9 mouse cellular contexts compared by ENCODE assay signal in the genomic region with DNA sequence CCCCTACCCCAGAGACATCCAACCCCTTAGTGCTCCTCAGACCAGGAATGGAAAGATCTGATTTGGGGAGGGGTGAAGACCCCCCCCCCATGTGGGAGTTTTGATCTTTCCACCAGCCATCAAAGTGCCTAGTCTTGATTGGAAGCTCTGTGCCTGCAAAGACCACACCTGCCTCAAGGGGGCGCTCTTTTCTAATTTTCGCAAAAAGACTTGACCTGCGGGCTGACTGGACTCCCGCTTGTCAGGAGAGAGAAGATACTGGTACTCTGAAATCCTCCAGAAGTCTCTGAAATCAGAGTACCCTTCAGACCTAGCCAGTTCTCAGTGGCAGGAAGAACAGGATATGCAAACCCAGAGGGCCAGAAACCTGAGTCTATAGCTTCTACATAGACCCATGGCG. TPM values are rescaled to one million over a fixed set of nuclear protein-coding genes. Genes with fewer than 3 reads are reported as not detected.
DNase-seq lines count a peak whose midpoint lies in the region; ATAC-seq and TF ChIP-seq lines count a peak whose summit lies in the region.
"Had no signal": no experiment of that assay in that cellular context is flagged by ENCODE, and none has a peak within 500 bp of the region (broad histone marks: within the 10 kb centered on the region; RNA-seq: fewer than 3 reads in every experiment).

No protein-coding gene starts in this region.

- H3K4me2 ChIP-seq in hindbrain, postnatal 0 days (ENCODE audit: low read depth, low read length), result no peak overlapping the region

- whole genome bisulfite sequencing in bone marrow, adult 2 months, result 17% methylated on average over 5 of the region's 5 CpGs
- 4% methylated on average over 5 of the region's 5 CpGs for WGBS in forebrain, embryonic 10.5 days
- WGBS in hindbrain, postnatal 0 days, result 20% methylated on average over 5 of the region's 5 CpGs

- no peak overlapping the region for H3K9ac ChIP-seq in hindbrain, postnatal 0 days (replicated peaks; ENCODE audit: low read length)

- TF ChIP-seq CTCF in bone marrow, adult 2 months (IDR thresholded peaks at IDR 0.05; ENCODE audit: control insufficient read depth, insufficient read depth, low read length), result peak; percentile 61; the same call in 1 of the 2 replicates
- TF ChIP-seq CTCF in hindbrain, postnatal 0 days (IDR thresholded peaks at IDR 0.05; ENCODE audit: low read depth), result peak; percentile 72

- no peak for ATAC-seq in hindbrain, postnatal 0 days

- H3K36me3 ChIP-seq in forebrain, embryonic 10.5 days (replicated peaks), result no peaks in the 10 kb centered on the region
- H3K36me3 ChIP-seq in hindbrain, postnatal 0 days (ENCODE audit: insufficient read depth, low read length), result no peaks in the 10 kb centered on the region

- TF ChIP-seq POLR2A in bone marrow, adult 2 months (IDR thresholded peaks at IDR 0.05; ENCODE audit: borderline replicate concordance, control insufficient read depth, low read depth, low read length), result no peak

- no peaks in the 10 kb centered on the region for H3K9me3 ChIP-seq in forebrain, embryonic 10.5 days
- no peaks in the 10 kb centered on the region for H3K9me3 ChIP-seq in hindbrain, postnatal 0 days (ENCODE audit: low read length)

- H3K4me1 ChIP-seq in bone marrow, adult 2 months (ENCODE audit: control insufficient read depth, insufficient read depth, low read length), result no peaks in the 10 kb centered on the region
- H3K4me1 ChIP-seq in forebrain, embryonic 10.5 days, result peaks cover 72% of the 10 kb centered on the region
- H3K4me1 ChIP-seq in hindbrain, postnatal 0 days (ENCODE audit: insufficient read depth, low read length), result peaks cover 30% of the 10 kb centered on the region

- peaks cover 100% of the 10 kb centered on the region for H3K27me3 ChIP-seq in forebrain, embryonic 10.5 days (ENCODE audit: poor library complexity, severe bottlenecking)
- H3K27me3 ChIP-seq in hindbrain, postnatal 0 days (ENCODE audit: insufficient read depth, low read length), result no peaks in the 10 kb centered on the region

- DNase-seq in gastrocnemius, adult 18-20 months (ENCODE audit: low spot score), result peak; percentile 47
- DNase-seq in gastrocnemius, postnatal 25 days, result no peak
- peak; percentile 61 for DNase-seq in A20 (ENCODE audit: low read depth, low spot score)
- DNase-seq in forebrain, embryonic 10.5 days (ENCODE audit: extremely low spot score, low spot score), result peak; percentile 79
- peak; percentile 80 for DNase-seq in hindbrain, postnatal 0 days (ENCODE audit: low spot score)
- DNase-seq in lung, postnatal 36 days, result peak; percentile 62
- DNase-seq in spleen, adult 12 weeks (ENCODE audit: low spot score), result peak; percentile 8

- no peak overlapping the region for H3K27ac ChIP-seq in bone marrow, adult 2 months (ENCODE audit: control insufficient read depth, insufficient read depth, low read depth, low read length, poor library complexity)
- H3K27ac ChIP-seq in forebrain, embryonic 10.5 days, result peak overlapping the region; percentile 92
- H3K27ac ChIP-seq in hindbrain, postnatal 0 days, result peak overlapping the region; percentile 85

- H3K4me3 ChIP-seq in bone marrow, adult 2 months (replicated peaks; ENCODE audit: control insufficient read depth, low read depth, low read length), result no peak overlapping the region
- H3K4me3 ChIP-seq in forebrain, embryonic 10.5 days, result peak overlapping the region; percentile 47; the same call in 1 of the 2 replicates
- H3K4me3 ChIP-seq in hindbrain, postnatal 0 days (ENCODE audit: low read length), result no peak overlapping the region

RNA-seq across cellular contexts. Expression of gene Rhcg, which starts 40.8 kb away (rescaled TPM):
- not detected for total RNA-seq in gastrocnemius, adult 18-20 months (2021)
- not detected for total RNA-seq in gastrocnemius, postnatal 25 days (2021)
- not detected in 2 replicates for polyA plus RNA-seq in bone marrow, adult 2 months (2011; ENCODE audit: insufficient read depth, insufficient read length, low replicate concordance, missing spikeins)
- polyA plus RNA-seq in forebrain, embryonic 10.5 days (2016; fragmentation: Nextera tagmentation; extraction: Ambion mirVana), result 2.4 and 3.3 TPM in 2 replicates
- total RNA-seq in hindbrain, postnatal 0 days (2014; rRNA removed), result 0.68 and 2.5 TPM in 2 replicates
- polyA plus RNA-seq in hindbrain, postnatal 0 days (2015; fragmentation: Nextera tagmentation; extraction: Ambion mirVana), result 4.0 and 4.3 TPM in 2 replicates
- total RNA-seq: hematopoietic stem cell, adult 5-6 weeks had no signal
